Comparison of ENCODE assay signal across 10 mouse cellular contexts in genomic region chr11:19849844-19850420, GRCm38 (mm10).
A peak's percentile ranks its signal among the peaks of the same experiment; 100 is the strongest.
DNase-seq lines count a peak whose midpoint lies in the region; ATAC-seq and TF ChIP-seq lines count a peak whose summit lies in the region.
"Had no signal": no experiment of that assay in that cellular context is flagged by ENCODE, and none has a peak within 500 bp of the region (broad histone marks: within the 10 kb centered on the region; RNA-seq: fewer than 3 reads in every experiment).

No protein-coding gene starts in this region.

- no peak overlapping the region for H3K4me2 ChIP-seq in lung, embryonic 14.5 days
- no peak overlapping the region for H3K4me2 ChIP-seq in forebrain, embryonic 12.5 days

- H3K4me1 ChIP-seq in lung, embryonic 14.5 days (ENCODE audit: insufficient read depth), result 0 out of 2 replicates have a peak, but pooled peaks cover 5% of the 10 kb centered on the region
- H3K4me1 ChIP-seq in ES-E14 (ENCODE audit: control insufficient read depth in 2 of 2, insufficient read depth in 2 of 2, low read length in 2 of 2, poor library complexity in 1 of 2), result peaks cover 5 to 8% of the 10 kb centered on the region in 2 experiments
- H3K4me1 ChIP-seq in embryonic fibroblast, embryonic 13.5 days (ENCODE audit: control insufficient read depth, insufficient read depth, low read length), result peaks cover 11% of the 10 kb centered on the region
- peaks cover 23% of the 10 kb centered on the region for H3K4me1 ChIP-seq in small intestine, adult 2 months (ENCODE audit: control insufficient read depth, insufficient read depth, insufficient read length, low read length)
- no peaks in the 10 kb centered on the region for H3K4me1 ChIP-seq in forebrain, embryonic 12.5 days

- H3K4me3 ChIP-seq in lung, embryonic 14.5 days (ENCODE audit: low read depth, low read length), result no peak overlapping the region
- peak overlapping the region; percentile 68 to 76; a peak in 3 of 4 replicates for H3K4me3 ChIP-seq in ES-E14 (ENCODE audit: insufficient read depth in 1 of 2, low read depth in 1 of 2, low read length in 2 of 2, poor library complexity in 1 of 2, severe bottlenecking in 1 of 2)
- H3K4me3 ChIP-seq in embryonic fibroblast, embryonic 13.5 days (ENCODE audit: insufficient read depth, low read length), result no peak overlapping the region
- H3K4me3 ChIP-seq in small intestine, adult 2 months (ENCODE audit: low read depth, low read length), result no peak overlapping the region
- no peak overlapping the region for H3K4me3 ChIP-seq in forebrain, embryonic 12.5 days (replicated peaks)
- H3K4me3 ChIP-seq: heart, adult 2 months had no signal

- in situ Hi-C loops in ES-E14 (cut with MboI; ENCODE audit: low sequenced_read_pairs in 2 of 2, unreplicated experiment in 2 of 2), result no loop called here

- WGBS in lung, embryonic 14.5 days, result 73% methylated on average over 3 of the region's 3 CpGs
- WGBS in small intestine, adult 2 months, result 29% methylated on average over 3 of the region's 3 CpGs
- WGBS in forebrain, embryonic 12.5 days, result 71% methylated on average over 2 of the region's 3 CpGs

- TF ChIP-seq CTCF in lung, embryonic 14.5 days (IDR thresholded peaks at IDR 0.05; ENCODE audit: low read depth), result no peak
- no peak for TF ChIP-seq CTCF in embryonic fibroblast, embryonic 13.5 days (IDR thresholded peaks at IDR 0.05; ENCODE audit: borderline replicate concordance, insufficient read depth, low read length)
- TF ChIP-seq CTCF in small intestine, adult 2 months (IDR thresholded peaks at IDR 0.05; ENCODE audit: extremely low read depth, insufficient read length, insufficient replicate concordance, low read depth, low read length), result no peak

- 0 out of 2 replicates have a peak, but pooled peaks have one; percentile 60 for ATAC-seq in lung, embryonic 14.5 days (ENCODE audit: insufficient read depth)
- ATAC-seq in forebrain, embryonic 12.5 days (ENCODE audit: low FRiP score), result no peak

- H3K36me3 ChIP-seq in lung, embryonic 14.5 days (ENCODE audit: insufficient read depth), result no peaks in the 10 kb centered on the region
- H3K36me3 ChIP-seq in ES-E14 (ENCODE audit: control insufficient read depth, insufficient read depth, low read length, poor library complexity, severe bottlenecking), result no peaks in the 10 kb centered on the region
- H3K36me3 ChIP-seq in small intestine, adult 2 months (ENCODE audit: control insufficient read depth, insufficient read depth, low read length), result no peaks in the 10 kb centered on the region
- H3K36me3 ChIP-seq in forebrain, embryonic 12.5 days (replicated peaks), result no peaks in the 10 kb centered on the region

- H3K9me3 ChIP-seq in lung, embryonic 14.5 days (ENCODE audit: low read depth, low read length), result no peaks in the 10 kb centered on the region
- no peaks in the 10 kb centered on the region for H3K9me3 ChIP-seq in ES-E14 (ENCODE audit: control insufficient read depth, insufficient read depth, low read depth, low read length)
- H3K9me3 ChIP-seq in forebrain, embryonic 12.5 days, result no peaks in the 10 kb centered on the region

- H3K27ac ChIP-seq in lung, embryonic 14.5 days (ENCODE audit: low read depth), result peak overlapping the region; percentile 43; the same call in 1 of the 2 replicates
- H3K27ac ChIP-seq in ES-E14 (ENCODE audit: insufficient read depth, low read depth, low read length, poor library complexity, severe bottlenecking), result peak overlapping the region; percentile 95
- H3K27ac ChIP-seq in embryonic fibroblast, embryonic 13.5 days (ENCODE audit: insufficient read depth, low read length), result peak overlapping the region; percentile 46
- peak overlapping the region; percentile 1; the same call in 1 of the 2 replicates for H3K27ac ChIP-seq in small intestine, adult 2 months (ENCODE audit: insufficient read depth, low read depth, low read length)
- no peak overlapping the region for H3K27ac ChIP-seq in forebrain, embryonic 12.5 days
- H3K27ac ChIP-seq: heart, adult 2 months had no signal

- H3K27me3 ChIP-seq in lung, embryonic 14.5 days (ENCODE audit: insufficient read depth, low read length), result no peaks in the 10 kb centered on the region
- H3K27me3 ChIP-seq in small intestine, adult 2 months (ENCODE audit: control insufficient read depth, insufficient read depth, low read length), result no peaks in the 10 kb centered on the region
- H3K27me3 ChIP-seq in forebrain, embryonic 12.5 days, result no peaks in the 10 kb centered on the region

- no peak overlapping the region for H3K9ac ChIP-seq in lung, embryonic 14.5 days
- peak overlapping the region; percentile 75 for H3K9ac ChIP-seq in ES-E14 (ENCODE audit: insufficient read depth, low read depth, low read length, poor library complexity, severe bottlenecking)
- H3K9ac ChIP-seq in forebrain, embryonic 12.5 days, result no peak overlapping the region

- no peak for TF ChIP-seq POLR2A in embryonic fibroblast, embryonic 13.5 days (IDR thresholded peaks at IDR 0.05; ENCODE audit: low read depth, low read length)
- no peak for TF ChIP-seq POLR2A in small intestine, adult 2 months (IDR thresholded peaks at IDR 0.05; ENCODE audit: low read depth, low read length)

- DNase-seq in lung, embryonic 14.5 days, result no peak
- DNase-seq in lung, adult 18-20 months, result no peak
- DNase-seq in ES-E14 (ENCODE audit: low read depth, low spot score), result no peak
- no peak for DNase-seq in adrenal gland, postnatal 14 days
- DNase-seq: heart, adult 2 months; left cerebral cortex, postnatal 4 days; right cerebral cortex, postnatal 25 days had no signal

TF ChIP-seq in ES-E14, 5 proteins besides CTCF, POLR2A, EP300 and RAD21:
- TF ChIP-seq HCFC1 (IDR thresholded peaks at IDR 0.05; ENCODE audit: borderline replicate concordance, insufficient read depth, low read length) (no peak), ZC3H11A (IDR thresholded peaks at IDR 0.05; ENCODE audit: borderline replicate concordance, low read depth, low read length) (no peak), ZNF384 (IDR thresholded peaks at IDR 0.05; ENCODE audit: low read depth, low read length) (no peak), CHD2 (IDR thresholded peaks at IDR 0.05; ENCODE audit: low read depth, low read length) (no peak), MAFK (IDR thresholded peaks at IDR 0.05; ENCODE audit: insufficient read depth, low read depth, low read length) (no peak)
TF ChIP-seq in ES-E14: peak in this region for 0.

Comparison
In these comparisons a context has a peak if more than half of its experiments do, and no peak if none do; other contexts are left out.
1. H3K4me3 ChIP-seq: peak in ES-E14 (2 of 2); none in lung, embryonic 14.5 days (single experiment), embryonic fibroblast, embryonic 13.5 days (single experiment), small intestine, adult 2 months (single experiment) and forebrain, embryonic 12.5 days (single experiment).